Mouse (Mus musculus): ENCODE measurements around the gene Cdh7.
"Not testable (repeated sequence)": the region's sequence is repeated elsewhere in the genome, so short reads cannot be mapped to it uniquely, and the experiment has no call there.

The Cdh7 gene

GRCm38 (mm10) chr1:109982064-109982808 lies at the start of gene Cdh7:
TSS of gene Cdh7 (plus strand) at chr1:109982431.
- CTCF ChIA-PET = no interaction called here

- CTCF ChIA-PET = no interaction called here
Measured at GRCm38 (mm10) chr1:109932674-109933073, 49.6 kb upstream of the Cdh7 start.

- CTCF ChIA-PET = no interaction called here
Measured at GRCm38 (mm10) chr1:109948571-109948970, 33.7 kb upstream of the Cdh7 start.

GRCm38 (mm10) chr1:109971721-109972425 lies 10.4 kb upstream of the Cdh7 start:
- CTCF ChIA-PET = no interaction called here

- CTCF ChIA-PET = interaction anchor here (0.6 kb wide), 1 partner anchor 22 kb away, joined by 3 read pairs; no protein-coding TSS in a partner anchor
Measured at GRCm38 (mm10) chr1:109972426-109973015, 9.7 kb upstream of the Cdh7 start.

GRCm38 (mm10) chr1:109982809-109983536 lies 742 bp downstream of the Cdh7 start:
- CTCF ChIA-PET = no interaction called here

GRCm38 (mm10) chr1:109983537-109983912 lies 1.3 kb downstream of the Cdh7 start:
- CTCF ChIA-PET = no interaction called here

GRCm38 (mm10) chr1:109984776-109985175 lies 2.5 kb downstream of the Cdh7 start:
- CTCF ChIA-PET = no interaction called here

- CTCF ChIA-PET = no interaction called here
Measured at GRCm38 (mm10) chr1:109985468-109985867, 3.2 kb downstream of the Cdh7 start.

- CTCF ChIA-PET = no interaction called here
Measured at GRCm38 (mm10) chr1:109989541-109989940, 7.3 kb downstream of the Cdh7 start.

- CTCF ChIA-PET = no interaction called here
Measured at GRCm38 (mm10) chr1:109993906-109994305, 11.7 kb downstream of the Cdh7 start.

GRCm38 (mm10) chr1:110004451-110004850 lies 22.2 kb downstream of the Cdh7 start:
- CTCF ChIA-PET = no interaction called here

- CTCF ChIA-PET = no interaction called here
Measured at GRCm38 (mm10) chr1:110005038-110005437, 22.8 kb downstream of the Cdh7 start.

GRCm38 (mm10) chr1:110012153-110012552 lies 29.9 kb downstream of the Cdh7 start:
- CTCF ChIA-PET = no interaction called here

- CTCF ChIA-PET = no interaction called here
Measured at GRCm38 (mm10) chr1:110056317-110056716, 74.1 kb downstream of the Cdh7 start.

GRCm38 (mm10) chr1:110067405-110067804 lies 85.2 kb downstream of the Cdh7 start:
- CTCF ChIA-PET = no interaction called here

- CTCF ChIA-PET = no interaction called here
Measured at GRCm38 (mm10) chr1:110078471-110078870, 96.2 kb downstream of the Cdh7 start.

- CTCF ChIA-PET = no interaction called here
Measured at GRCm38 (mm10) chr1:110118071-110118470, 135.8 kb downstream of the Cdh7 start.

GRCm38 (mm10) chr1:110118862-110119261 lies 136.6 kb downstream of the Cdh7 start:
- CTCF ChIA-PET = no interaction called here

- CTCF ChIA-PET = not testable (repeated sequence)
Measured at GRCm38 (mm10) chr1:110171459-110171858, 189.2 kb downstream of the Cdh7 start.
